17 mouse cellular contexts compared by ENCODE assay signal in the genomic region with DNA sequence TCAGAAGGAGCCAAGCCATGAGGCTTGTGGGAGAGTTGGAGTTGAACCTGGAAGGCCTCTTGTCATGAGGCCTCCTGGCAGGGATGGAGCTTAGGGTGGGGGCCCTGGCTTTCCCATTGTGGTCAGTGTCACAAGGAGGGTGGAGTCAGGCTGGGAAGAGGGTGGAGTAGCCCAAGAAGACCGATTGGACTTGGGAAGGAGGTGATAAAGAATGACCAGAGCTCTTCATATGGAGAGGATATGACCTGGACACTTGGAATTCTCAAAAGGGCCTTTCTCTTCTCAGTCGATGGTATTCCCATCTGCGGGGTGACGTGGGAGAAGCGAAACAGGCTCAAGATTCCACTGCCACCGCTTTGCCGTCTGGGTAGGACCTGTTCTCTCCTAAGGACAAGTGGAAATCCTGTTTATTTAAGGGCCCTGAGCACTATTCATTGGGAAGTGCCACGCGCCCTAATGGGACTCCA. TPM values are rescaled to one million over a fixed set of nuclear protein-coding genes. Genes with fewer than 3 reads are reported as not detected.
A peak's percentile ranks its signal among the peaks of the same experiment; 100 is the strongest.
DNase-seq lines count a peak whose midpoint lies in the region; ATAC-seq and TF ChIP-seq lines count a peak whose summit lies in the region.
"Had no signal": no experiment of that assay in that cellular context is flagged by ENCODE, and none has a peak within 500 bp of the region (broad histone marks: within the 10 kb centered on the region; RNA-seq: fewer than 3 reads in every experiment).

No protein-coding gene starts in this region.

- H3K27ac ChIP-seq in heart, adult 2 months: peak overlapping the region; percentile 84
- H3K27ac ChIP-seq in heart, embryonic 10.5 days: no peak overlapping the region
- H3K27ac ChIP-seq in brown adipose tissue, adult 24 weeks (replicated peaks; ENCODE audit: low read depth, low read length): peak overlapping the region; percentile 92
- peak overlapping the region; percentile 20; the same call in 1 of the 2 replicates for H3K27ac ChIP-seq in lung, postnatal 0 days (ENCODE audit: low read length)
- no peak overlapping the region for H3K27ac ChIP-seq in hindbrain, embryonic 14.5 days
- H3K27ac ChIP-seq: hindbrain, embryonic 10.5 days; liver, embryonic 13.5 days; midbrain, embryonic 12.5 days had no signal

- H3K9me3 ChIP-seq in heart, embryonic 10.5 days: no peaks in the 10 kb centered on the region
- no peaks in the 10 kb centered on the region for H3K9me3 ChIP-seq in lung, postnatal 0 days (ENCODE audit: low read length)
- H3K9me3 ChIP-seq in hindbrain, embryonic 14.5 days (ENCODE audit: control insufficient read depth, low read length): no peaks in the 10 kb centered on the region
- H3K9me3 ChIP-seq: hindbrain, embryonic 10.5 days; liver, embryonic 13.5 days; midbrain, embryonic 12.5 days had no signal

- H3K9ac ChIP-seq in heart, adult 2 months (ENCODE audit: low read depth, low read length): no peak overlapping the region
- no peak overlapping the region for H3K9ac ChIP-seq in lung, postnatal 0 days (replicated peaks; ENCODE audit: low read depth)
- no peak overlapping the region for H3K9ac ChIP-seq in hindbrain, embryonic 14.5 days
- H3K9ac ChIP-seq: liver, embryonic 13.5 days; midbrain, embryonic 12.5 days had no signal

- peak; percentile 93 for TF ChIP-seq EP300 in heart, adult 2 months (IDR thresholded peaks at IDR 0.05; ENCODE audit: insufficient read depth, low read depth, low read length)
- peak; percentile 98 for TF ChIP-seq EP300 in lung, postnatal 0 days (IDR thresholded peaks at IDR 0.05)

- no peaks in the 10 kb centered on the region for H3K79me2 ChIP-seq in heart, adult 2 months (replicated peaks; ENCODE audit: control insufficient read depth, insufficient read depth, low read length)

- H3K4me2 ChIP-seq in lung, postnatal 0 days (replicated peaks; ENCODE audit: low read depth, low read length): no peak overlapping the region
- no peak overlapping the region for H3K4me2 ChIP-seq in hindbrain, embryonic 14.5 days (replicated peaks)
- H3K4me2 ChIP-seq: liver, embryonic 13.5 days; midbrain, embryonic 12.5 days had no signal

- H3K4me3 ChIP-seq in heart, adult 2 months: no peak overlapping the region
- no peak overlapping the region for H3K4me3 ChIP-seq in heart, embryonic 10.5 days
- H3K4me3 ChIP-seq in brown adipose tissue, adult 24 weeks (ENCODE audit: insufficient read depth, low read depth, low read length): no peak overlapping the region
- H3K4me3 ChIP-seq in lung, postnatal 0 days (ENCODE audit: low read depth, low read length): no peak overlapping the region
- no peak overlapping the region for H3K4me3 ChIP-seq in hindbrain, embryonic 14.5 days (replicated peaks; ENCODE audit: low read length)
- H3K4me3 ChIP-seq: hindbrain, embryonic 10.5 days; liver, embryonic 13.5 days; midbrain, embryonic 12.5 days; myocyte had no signal

- peak; percentile 80 for ATAC-seq in lung, postnatal 0 days
- no peak for ATAC-seq in inflammation-experienced regulatory T-cells, adult 6 months
- ATAC-seq in hindbrain, embryonic 14.5 days (ENCODE audit: low FRiP score): no peak
- ATAC-seq: intestine, embryonic 16.5 days had no signal

- peaks cover 14% of the 10 kb centered on the region for H3K36me3 ChIP-seq in heart, adult 2 months (ENCODE audit: control insufficient read depth, insufficient read depth, low read length)
- peaks cover 17% of the 10 kb centered on the region; the same call in 1 of the 2 replicates for H3K36me3 ChIP-seq in heart, embryonic 10.5 days
- no peaks in the 10 kb centered on the region for H3K36me3 ChIP-seq in lung, postnatal 0 days (ENCODE audit: insufficient read depth, low read length)
- H3K36me3 ChIP-seq in hindbrain, embryonic 14.5 days (replicated peaks; ENCODE audit: control insufficient read depth, insufficient read depth): no peaks in the 10 kb centered on the region
- H3K36me3 ChIP-seq: hindbrain, embryonic 10.5 days; liver, embryonic 13.5 days; midbrain, embryonic 12.5 days had no signal

- intact Hi-C loops in heart, adult 2 months (cut with DNase I): loop anchor here (1.0 kb wide), 1 partner anchor 9 kb away; no protein-coding TSS in a partner anchor
- intact Hi-C loops in heart, postnatal 10 days (cut with DNase I): no loop called here

- no peaks in the 10 kb centered on the region for H3K27me3 ChIP-seq in heart, adult 2 months (ENCODE audit: control insufficient read depth, insufficient read depth, low read length)
- H3K27me3 ChIP-seq in heart, embryonic 10.5 days (ENCODE audit: insufficient read depth, poor library complexity, severe bottlenecking): no peaks in the 10 kb centered on the region
- no peaks in the 10 kb centered on the region for H3K27me3 ChIP-seq in lung, postnatal 0 days (replicated peaks; ENCODE audit: insufficient read depth, low read length)
- H3K27me3 ChIP-seq in hindbrain, embryonic 14.5 days (ENCODE audit: control insufficient read depth, insufficient read depth, low read length): no peaks in the 10 kb centered on the region
- H3K27me3 ChIP-seq: liver, embryonic 13.5 days had no signal

- TF ChIP-seq POLR2A in heart, adult 2 months (IDR thresholded peaks at IDR 0.05; ENCODE audit: insufficient read depth, low read depth, low read length): no peak

- no peak for TF ChIP-seq CTCF in heart, adult 2 months (IDR thresholded peaks at IDR 0.05)
- no peak for TF ChIP-seq CTCF in lung, postnatal 0 days (IDR thresholded peaks at IDR 0.05)

- 46% methylated on average over 9 of the region's 9 CpGs for WGBS in heart, adult 2 months
- 80% methylated on average over 9 of the region's 9 CpGs for WGBS in heart, embryonic 10.5 days
- 40% methylated on average over 9 of the region's 9 CpGs for WGBS in lung, postnatal 0 days
- WGBS in hindbrain, embryonic 14.5 days: 79% methylated on average over 9 of the region's 9 CpGs

- DNase-seq in heart, adult 2 months: peak; percentile 71 to 81
- no peak for DNase-seq in heart, embryonic 10.5 days (ENCODE audit: low spot score)
- DNase-seq in heart, postnatal 10 days: peak; percentile 53 to 54
- DNase-seq in lung, postnatal 0 days (ENCODE audit: low spot score): peak; percentile 80
- DNase-seq in spleen, adult 18-20 months: no peak
- DNase-seq in hindbrain, embryonic 14.5 days (ENCODE audit: low spot score): no peak
- DNase-seq: adrenal gland, postnatal 25 days; cerebellum, postnatal 25 days; liver, embryonic 13.5 days; right cerebral cortex, postnatal 14 days; thymus, adult 18-20 months had no signal

- H3K4me1 ChIP-seq in heart, adult 2 months (ENCODE audit: control insufficient read depth, insufficient read depth, low read length): peaks cover 34% of the 10 kb centered on the region
- peaks cover 50% of the 10 kb centered on the region for H3K4me1 ChIP-seq in heart, embryonic 10.5 days
- peaks cover 30% of the 10 kb centered on the region for H3K4me1 ChIP-seq in brown adipose tissue, adult 24 weeks (ENCODE audit: control insufficient read depth, insufficient read depth, insufficient read length, low read length)
- peaks cover 5% of the 10 kb centered on the region; the same call in 1 of the 2 replicates for H3K4me1 ChIP-seq in lung, postnatal 0 days (ENCODE audit: insufficient read depth, low read depth, low read length)
- no peaks in the 10 kb centered on the region; the same call in 1 of the 2 replicates for H3K4me1 ChIP-seq in hindbrain, embryonic 14.5 days (replicated peaks; ENCODE audit: control insufficient read depth, insufficient read depth, low read length)

RNA-seq across cellular contexts. Expression of a gene that starts 38.4 kb away (rescaled TPM):
- 100 to 1,000 TPM in 1 of 2 experiments, 10 to 100 TPM in 1; 86.4 to 106 TPM for total RNA-seq in heart, adult 2 months (2021)
- 72.4 and 95.9 TPM in 2 replicates for polyA plus RNA-seq in heart, adult 2 months (2012; rRNA removed)
- polyA plus RNA-seq in heart, embryonic 10.5 days (2016; fragmentation: Nextera tagmentation; extraction: Ambion mirVana): 30.1 and 39.6 TPM in 2 replicates
- polyA plus RNA-seq in brown adipose tissue, adult 24 weeks (2012; ENCODE audit: insufficient read depth, insufficient read length, missing spikeins): 30.6 and 41.6 TPM in 2 replicates
- 100 to 1,000 TPM; 127 to 141 TPM for total RNA-seq in heart, postnatal 10 days (2021)
- polyA plus RNA-seq in lung, postnatal 0 days (2015; fragmentation: Nextera tagmentation; extraction: Ambion mirVana): 112 and 126 TPM in 2 replicates
- 1 to 10 TPM; 2.3 to 3.9 (median 2.9) TPM for polyA plus RNA-seq in inflammation-experienced regulatory T-cells, adult 6 months (2017; shearing (Covaris generic))
- polyA plus RNA-seq in hindbrain, embryonic 14.5 days (2014; fragmentation: Nextera tagmentation; extraction: Ambion mirVana): 13.0 and 14.3 TPM in 2 replicates

Comparison
In these comparisons a context has a peak if more than half of its experiments do, and no peak if none do; other contexts are left out.
1. DNase-seq: peak in heart, adult 2 months (2 of 2), heart, postnatal 10 days (2 of 2) and lung, postnatal 0 days (single experiment); none in heart, embryonic 10.5 days (single experiment), spleen, adult 18-20 months (0 of 2) and hindbrain, embryonic 14.5 days (single experiment).
2. H3K27ac ChIP-seq: peak in heart, adult 2 months (single experiment), brown adipose tissue, adult 24 weeks (single experiment) and lung, postnatal 0 days (single experiment); none in heart, embryonic 10.5 days (single experiment) and hindbrain, embryonic 14.5 days (single experiment).